Mouse (Mus musculus): ENCODE data around the gene Txnrd2.

Txnrd2 gene

GRCm38 (mm10) chr16:18426215-18426791 is at the start of gene Txnrd2:
Gene Txnrd2 (plus strand): TSS chr16:18426384.
- peak; percentile 69 for DNase-seq (ENCODE audit: low spot score)

- no peak for DNase-seq (ENCODE audit: low spot score)
Measured at GRCm38 (mm10) chr16:18377203-18377602, 49.0 kb upstream of the Txnrd2 start.

GRCm38 (mm10) chr16:18378489-18378888 is 47.7 kb upstream of the Txnrd2 start:
- DNase-seq (ENCODE audit: low spot score): no peak

DNA sequence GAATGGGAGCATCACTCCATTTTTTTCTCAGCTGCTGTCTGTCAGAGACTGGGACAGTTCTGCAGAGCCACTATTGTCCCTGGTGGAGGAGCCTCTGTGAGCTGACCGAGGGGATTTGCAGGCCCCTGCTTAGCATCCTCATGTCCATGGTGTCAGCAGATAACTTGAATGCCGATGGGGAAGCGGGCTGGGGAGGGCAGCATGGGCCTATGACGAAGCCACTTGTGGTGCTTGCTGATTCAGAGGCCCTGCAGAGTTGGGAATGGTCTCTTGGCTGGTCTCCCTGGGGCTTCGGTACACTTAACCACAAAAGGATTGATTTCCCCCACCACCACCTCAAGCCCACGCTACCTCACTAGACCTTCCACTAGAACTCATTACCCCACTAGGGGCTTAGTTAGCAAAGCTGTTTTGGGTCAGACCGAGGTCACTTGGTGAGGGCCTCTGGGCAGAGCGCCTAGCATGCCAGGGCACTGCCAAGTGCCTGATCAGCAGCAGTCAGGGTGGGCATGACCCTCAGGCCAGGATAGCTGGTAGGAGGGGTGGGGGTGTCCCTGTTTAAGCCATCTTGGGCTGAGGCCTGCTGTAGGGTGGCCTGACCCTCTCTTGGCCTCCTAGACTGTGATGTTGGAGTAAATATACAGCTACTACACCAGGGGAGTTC is 46.7 kb upstream of the Txnrd2 start:
- DNase-seq (ENCODE audit: low spot score): no peak

DNA sequence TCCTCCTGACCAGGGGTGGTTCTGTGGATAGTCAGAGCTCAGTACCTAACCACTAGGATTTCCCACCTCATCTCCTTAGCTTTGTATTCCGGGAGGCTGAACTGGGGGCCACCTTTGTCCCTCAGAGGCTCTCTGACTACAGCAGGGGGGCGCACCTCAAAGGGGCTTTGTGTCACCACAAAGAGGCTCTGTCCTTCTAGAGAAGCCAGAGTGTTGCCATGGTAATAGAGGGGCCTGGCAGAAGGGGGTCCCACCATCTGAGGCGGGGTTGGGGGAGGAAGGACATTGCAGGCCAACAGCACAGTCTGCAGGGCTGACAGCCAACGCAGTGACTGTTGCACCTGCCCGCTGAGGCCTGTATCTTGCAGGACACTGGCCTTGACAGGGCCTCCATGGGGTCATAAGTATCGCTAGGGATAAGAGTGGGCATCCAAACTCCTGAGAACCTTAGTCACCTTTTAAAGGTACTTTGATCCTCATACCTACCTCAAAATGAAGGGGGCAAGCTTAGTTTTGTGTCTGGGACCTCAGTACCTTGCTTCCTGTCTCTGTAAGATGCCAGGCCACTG is 45.6 kb upstream of the Txnrd2 start:
- DNase-seq (ENCODE audit: low spot score): no peak

DNA sequence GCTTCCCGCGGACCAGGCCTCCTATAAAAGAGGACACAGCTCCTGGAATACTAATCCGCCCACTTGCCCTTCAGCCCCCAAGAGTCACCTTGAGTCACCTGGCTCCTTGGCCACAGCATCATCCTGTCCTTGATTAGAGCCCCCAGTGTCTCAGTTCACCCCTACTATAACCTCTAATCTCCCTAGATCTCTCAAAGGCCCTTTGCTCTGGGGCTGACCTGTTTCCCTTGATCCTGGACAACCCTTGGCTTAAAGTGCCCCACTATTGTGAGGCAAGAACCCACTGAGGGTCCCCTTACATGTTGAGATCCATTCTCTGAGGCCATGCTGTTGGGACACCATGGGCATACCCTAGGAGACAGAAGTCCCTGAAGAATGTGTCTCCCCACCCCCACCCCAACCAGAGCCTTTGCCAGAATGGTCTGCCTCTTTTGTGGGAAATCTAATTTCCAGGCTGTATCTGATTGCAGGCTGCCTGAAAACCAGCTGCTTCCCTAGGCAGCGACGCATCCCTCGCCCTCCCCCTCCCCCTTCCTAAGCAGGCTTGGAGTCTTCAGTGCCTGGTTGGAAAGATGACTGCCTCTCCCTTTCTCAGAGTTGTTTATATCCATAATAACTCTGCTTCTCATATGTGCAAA is 44.4 kb upstream of the Txnrd2 start:
- DNase-seq (ENCODE audit: low spot score): no peak

GRCm38 (mm10) chr16:18383045-18383726 is 43.0 kb upstream of the Txnrd2 start:
- DNase-seq (ENCODE audit: low spot score): no peak

DNA sequence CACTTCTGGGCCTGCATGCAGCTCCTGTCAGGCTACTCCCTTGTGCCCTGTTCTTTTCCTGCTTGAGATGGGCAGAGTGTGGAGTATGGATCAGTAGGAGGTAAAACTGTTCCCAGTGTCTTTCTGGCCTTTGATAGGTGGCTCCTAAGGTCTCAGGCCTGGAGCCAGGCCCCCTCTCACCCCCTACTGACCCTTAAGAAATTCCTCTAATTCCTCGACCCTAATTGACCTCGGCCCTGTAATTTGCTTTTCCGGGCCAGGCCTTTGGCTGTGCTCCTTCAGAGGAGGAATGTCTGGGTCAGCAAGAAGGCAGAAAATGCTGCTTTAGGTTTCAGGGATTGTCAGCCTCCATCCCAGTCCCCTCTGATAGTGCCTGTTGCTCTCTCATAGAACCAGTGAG is 42.4 kb upstream of the Txnrd2 start:
- no peak for DNase-seq (ENCODE audit: low spot score)

DNA sequence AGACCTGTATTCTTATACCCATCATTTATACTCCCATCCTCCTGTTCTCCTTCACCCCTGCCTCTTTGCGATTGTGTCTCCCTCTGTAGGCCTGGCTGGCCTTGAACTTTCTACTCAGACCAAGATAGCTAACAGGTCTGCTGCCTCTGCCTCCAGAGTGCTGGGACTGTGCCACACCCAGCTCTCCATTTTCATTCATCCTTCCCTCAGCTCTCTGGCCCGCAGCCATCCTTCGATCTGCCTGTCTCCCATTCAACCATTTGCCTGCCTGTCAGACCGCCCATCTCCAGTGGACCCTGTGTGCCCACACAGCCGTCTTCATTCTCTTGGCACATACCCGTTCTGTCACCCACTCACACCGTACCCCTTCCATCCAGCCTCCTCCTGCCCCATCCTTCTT is 42.0 kb upstream of the Txnrd2 start:
- DNase-seq (ENCODE audit: low spot score): no peak

DNA sequence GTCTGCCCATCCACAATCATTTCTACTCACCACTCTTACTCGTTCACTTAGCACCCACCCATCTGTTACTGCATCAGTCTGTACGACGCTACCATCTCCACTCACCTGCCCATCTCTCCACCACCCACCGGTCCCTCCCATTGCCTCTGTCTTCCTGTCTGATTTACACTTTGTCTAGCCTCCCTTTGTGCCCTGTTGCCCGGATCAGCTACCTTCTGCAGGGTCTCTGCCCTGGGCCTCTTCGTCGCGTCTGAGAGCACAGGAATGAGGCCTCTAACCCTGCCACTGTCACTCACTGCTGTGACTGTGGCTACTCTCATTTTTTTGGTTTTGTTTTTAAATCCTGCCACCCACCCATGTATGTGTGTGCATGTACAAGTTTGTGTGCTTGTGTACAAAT is 41.5 kb upstream of the Txnrd2 start:
- no peak for DNase-seq (ENCODE audit: low spot score)

- DNase-seq (ENCODE audit: low spot score): no peak
Measured at GRCm38 (mm10) chr16:18385411-18385810, 40.8 kb upstream of the Txnrd2 start.

GRCm38 (mm10) chr16:18386451-18386850 is 39.7 kb upstream of the Txnrd2 start:
- no peak for DNase-seq (ENCODE audit: low spot score)

- no peak for DNase-seq (ENCODE audit: low spot score)
Measured at GRCm38 (mm10) chr16:18386972-18387371, 39.2 kb upstream of the Txnrd2 start.

- DNase-seq (ENCODE audit: low spot score): no peak
Measured at GRCm38 (mm10) chr16:18387704-18388582, 38.2 kb upstream of the Txnrd2 start.

DNA sequence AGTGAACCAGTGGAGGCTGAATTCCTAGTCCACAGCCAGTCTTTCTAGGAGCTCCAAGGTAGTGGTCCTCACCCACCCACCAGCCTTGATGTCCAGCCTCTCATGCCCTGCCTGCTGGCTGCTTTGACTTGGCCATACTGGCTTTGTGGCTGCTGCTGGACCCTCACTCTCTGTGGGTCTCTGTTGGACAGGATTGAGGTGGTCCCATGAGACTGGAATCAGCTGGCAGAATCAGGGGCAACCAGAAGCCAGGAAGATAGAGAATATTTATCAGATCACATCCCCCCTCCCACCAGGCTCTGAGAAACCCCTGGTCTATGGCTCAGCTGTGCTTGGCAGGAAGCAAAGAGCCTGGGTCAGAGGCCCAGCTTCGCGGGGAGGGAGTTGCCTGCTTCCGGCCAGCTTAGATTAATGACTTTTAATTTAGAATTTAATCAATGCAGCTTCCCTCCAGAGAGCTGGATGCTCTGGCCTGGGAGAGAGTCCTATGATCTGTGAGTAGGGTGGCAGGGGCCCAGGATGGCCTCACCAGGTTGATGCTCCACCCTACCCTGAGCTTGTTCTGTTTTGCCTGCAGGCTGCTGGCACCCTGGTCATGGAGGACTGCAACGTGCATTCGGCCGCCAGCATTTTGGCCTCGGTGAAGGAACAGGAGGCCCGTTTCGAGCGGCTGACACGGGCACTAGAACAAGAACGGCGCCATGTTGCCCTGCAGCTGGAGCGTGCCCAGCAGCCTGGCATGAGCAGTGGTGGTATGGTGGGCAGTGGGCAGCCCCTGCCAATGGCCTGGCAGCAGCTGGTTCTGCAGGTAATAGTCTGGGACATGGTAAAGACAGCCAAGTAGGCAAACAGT is 37.4 kb upstream of the Txnrd2 start:
- no peak for DNase-seq (ENCODE audit: low spot score)

DNA sequence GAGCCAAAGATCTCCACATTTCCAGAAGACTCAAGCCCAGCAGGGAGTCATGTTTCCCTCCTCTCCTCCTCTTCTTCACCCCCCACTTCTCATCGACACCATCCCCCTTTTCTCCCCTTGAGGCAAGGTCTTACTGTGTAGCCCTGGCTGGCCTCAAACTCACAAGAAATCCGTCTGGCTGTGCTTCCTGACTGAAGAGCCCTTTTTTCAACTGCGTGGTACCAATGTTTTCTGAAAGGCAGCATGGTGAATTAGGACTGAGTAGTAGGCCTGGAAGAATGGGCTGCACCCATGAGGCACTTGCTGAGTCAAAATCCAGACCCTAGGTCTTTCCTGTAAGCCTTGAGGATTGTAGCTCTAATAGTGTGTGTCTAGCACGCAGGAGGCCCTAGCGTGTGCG is 35.8 kb upstream of the Txnrd2 start:
- no peak for DNase-seq (ENCODE audit: low spot score)

GRCm38 (mm10) chr16:18391127-18391526 is 35.1 kb upstream of the Txnrd2 start:
- no peak for DNase-seq (ENCODE audit: low spot score)

GRCm38 (mm10) chr16:18391728-18392127 is 34.5 kb upstream of the Txnrd2 start:
- DNase-seq (ENCODE audit: low spot score): no peak

- peak; percentile 69 for DNase-seq (ENCODE audit: low spot score)
Measured at GRCm38 (mm10) chr16:18392469-18393426, 33.4 kb upstream of the Txnrd2 start.

GRCm38 (mm10) chr16:18393595-18393994 is 32.6 kb upstream of the Txnrd2 start:
- DNase-seq (ENCODE audit: low spot score): no peak

Measured in ovary, postnatal 10 days (tissue).